Mouse (Mus musculus) embryonic fibroblast, embryonic 13.5 days (primary cell): ENCODE measurements at regions not wholly inside any gene's neighbourhood (a gene's known extent, or its start where the extent isn't known, plus 50 kb on each side); places are given as distances from the start of the nearest gene placed in this dataset.

Experiments
- H3K27ac ChIP-seq: 2 replicates; pipeline ENCODE4 v1.5.1; 2012; ENCODE audit warnings: low read length, control low read depth, inconsistent platforms; ENCODE audit not compliant: insufficient read depth
- H3K4me1 ChIP-seq: 2 replicates; pipeline ENCODE4 v1.6.1; 2011; ENCODE audit warnings: low read length; ENCODE audit not compliant: control insufficient read depth, insufficient read depth
- H3K4me3 ChIP-seq: 2 replicates; pipeline ENCODE4 v1.5.1; 2011; ENCODE audit warnings: mild to moderate bottlenecking, control low read depth, low read length; ENCODE audit not compliant: insufficient read depth
- CTCF ChIP-seq: IDR thresholded peaks from 2 replicates; pipeline ENCODE4 v1.5.1; 2011; ENCODE audit warnings: mild to moderate bottlenecking, control low read depth, low read length, moderate library complexity, borderline replicate concordance; ENCODE audit not compliant: insufficient read depth
- POLR2A ChIP-seq: IDR thresholded peaks from 2 replicates; pipeline ENCODE4 v1.6.1; 2011; ENCODE audit warnings: low read depth, mild to moderate bottlenecking, control low read depth, low read length, moderate library complexity

GRCm38 (mm10) chr11:112050362-112050761 lies 731.7 kb upstream of the Sox9 start:
- TF ChIP-seq POLR2A = no peak
- no peak for TF ChIP-seq CTCF
- no peak overlapping the region for H3K4me3 ChIP-seq
- 0 out of 2 replicates have a peak, but pooled peaks cover 4% of the 10 kb centered on the region for H3K4me1 ChIP-seq
- no peak overlapping the region for H3K27ac ChIP-seq

GRCm38 (mm10) chr11:112055591-112055990 lies 726.4 kb upstream of the Sox9 start:
- Histone ChIP-seq H3K27ac (no peak overlapping the region), H3K4me1 (0 out of 2 replicates have a peak, but pooled peaks cover 4% of the 10 kb centered on the region), H3K4me3 (no peak overlapping the region)
- TF ChIP-seq CTCF (no peak), POLR2A (no peak)

- Histone ChIP-seq H3K4me1 (no peaks in the 10 kb centered on the region), H3K27ac (no peak overlapping the region), H3K4me3 (no peak overlapping the region)
- TF ChIP-seq POLR2A (no peak), CTCF (no peak)
Measured at GRCm38 (mm10) chr11:112067176-112067575, 714.8 kb upstream of the Sox9 start.

GRCm38 (mm10) chr11:112068821-112069220 lies 713.2 kb upstream of the Sox9 start:
- Histone ChIP-seq H3K4me3 (no peak overlapping the region), H3K4me1 (no peaks in the 10 kb centered on the region), H3K27ac (no peak overlapping the region)
- TF ChIP-seq POLR2A = no peak
- TF ChIP-seq CTCF = no peak

- TF ChIP-seq CTCF (no peak), POLR2A (no peak)
- no peak overlapping the region for H3K27ac ChIP-seq
- no peak overlapping the region for H3K4me3 ChIP-seq
- no peaks in the 10 kb centered on the region for H3K4me1 ChIP-seq
Measured at GRCm38 (mm10) chr11:112071571-112071970, 710.5 kb upstream of the Sox9 start.

- Histone ChIP-seq H3K27ac (no peak overlapping the region), H3K4me1 (no peaks in the 10 kb centered on the region), H3K4me3 (no peak overlapping the region)
- TF ChIP-seq POLR2A (no peak), CTCF (no peak)
Measured at GRCm38 (mm10) chr11:112081386-112081785, 700.6 kb upstream of the Sox9 start.

- Histone ChIP-seq H3K4me3 (no peak overlapping the region), H3K27ac (no peak overlapping the region), H3K4me1 (no peaks in the 10 kb centered on the region)
- TF ChIP-seq POLR2A (no peak), CTCF (no peak)
Measured at GRCm38 (mm10) chr11:112083019-112083418, 699.0 kb upstream of the Sox9 start.

GRCm38 (mm10) chr11:112092168-112092567 lies 689.9 kb upstream of the Sox9 start:
- TF ChIP-seq POLR2A (no peak), CTCF (no peak)
- Histone ChIP-seq H3K4me1 (no peaks in the 10 kb centered on the region), H3K27ac (peak overlapping the region; percentile 26; the same call in 1 of the 2 replicates), H3K4me3 (no peak overlapping the region)

- TF ChIP-seq POLR2A = no peak
- H3K27ac ChIP-seq = no peak overlapping the region
- H3K4me1 ChIP-seq = no peaks in the 10 kb centered on the region
- H3K4me3 ChIP-seq = no peak overlapping the region
Measured at GRCm38 (mm10) chr11:112095009-112095408, 687.0 kb upstream of the Sox9 start.

GRCm38 (mm10) chr11:112098161-112098560 lies 683.9 kb upstream of the Sox9 start:
- H3K4me3 ChIP-seq = no peak overlapping the region
- H3K27ac ChIP-seq = no peak overlapping the region
- no peak for TF ChIP-seq POLR2A
- TF ChIP-seq CTCF = no peak
- H3K4me1 ChIP-seq = no peaks in the 10 kb centered on the region

- H3K27ac ChIP-seq = no peak overlapping the region
- TF ChIP-seq CTCF (no peak), POLR2A (no peak)
- no peak overlapping the region for H3K4me3 ChIP-seq
- H3K4me1 ChIP-seq = no peaks in the 10 kb centered on the region; the same call in 1 of the 2 replicates
Measured at GRCm38 (mm10) chr11:112103252-112103651, 678.8 kb upstream of the Sox9 start.

GRCm38 (mm10) chr11:112106891-112107290 lies 675.1 kb upstream of the Sox9 start:
- Histone ChIP-seq H3K4me3 (no peak overlapping the region), H3K4me1 (no peaks in the 10 kb centered on the region; the same call in 1 of the 2 replicates), H3K27ac (no peak overlapping the region)
- TF ChIP-seq CTCF (no peak), POLR2A (no peak)
